Mouse (Mus musculus) right cerebral cortex, postnatal 10 days (tissue): ENCODE results near the gene Upb1.
A peak's percentile ranks its signal among the peaks of the same experiment; 100 is the strongest.

Experiments used
- DNase-seq, 2 experiments: peaks; one replicate each; pipeline ENCODE4 v3.0.0; 2021; ENCODE audit warnings: low spot score in 2 of 2

Gene Upb1

GRCm38 (mm10) chr10:75424498-75424901 is 23.6 kb downstream of the Upb1 start:
- DNase-seq, result no peak

GRCm38 (mm10) chr10:75428049-75429003 is 27.4 kb downstream of the Upb1 start:
- no peak for DNase-seq

GRCm38 (mm10) chr10:75429004-75429380 is 28.1 kb downstream of the Upb1 start:
- DNase-seq, result no peak

DNA sequence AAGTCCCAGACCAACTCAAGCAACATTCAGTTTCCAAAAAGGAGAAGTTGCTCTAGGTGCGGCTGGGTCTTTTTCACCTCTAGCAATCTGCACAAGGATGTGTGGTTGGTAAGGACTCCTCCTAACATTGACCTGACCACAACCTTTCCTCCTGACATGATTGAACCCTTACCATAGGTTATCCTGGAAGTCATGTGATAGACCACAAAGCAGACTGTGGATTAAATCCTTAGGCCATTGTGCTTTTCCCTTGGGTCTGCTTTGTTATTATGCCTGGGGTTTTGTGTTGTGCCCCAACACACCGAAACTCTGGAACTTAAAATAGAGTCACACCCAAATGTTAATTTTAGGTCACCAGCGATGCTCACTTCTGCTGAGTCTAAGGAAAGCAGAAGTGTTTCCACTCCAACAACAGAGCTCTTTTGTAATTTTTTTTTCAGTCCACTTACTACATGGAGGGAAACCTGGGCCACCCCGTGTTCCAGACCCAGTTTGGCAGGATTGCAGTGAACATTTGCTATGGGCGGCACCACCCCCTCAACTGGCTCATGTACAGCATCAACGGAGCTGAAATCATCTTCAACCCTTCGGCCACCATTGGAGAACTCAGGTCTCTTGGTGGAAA is 28.7 kb downstream of the Upb1 start:
- no peak for DNase-seq

- no peak for DNase-seq
These were observed 29.2 kb downstream of the Upb1 start for GRCm38 (mm10) chr10:75430147-75430537.

- no peak for DNase-seq
These were observed 29.7 kb downstream of the Upb1 start for GRCm38 (mm10) chr10:75430633-75431032.

DNA sequence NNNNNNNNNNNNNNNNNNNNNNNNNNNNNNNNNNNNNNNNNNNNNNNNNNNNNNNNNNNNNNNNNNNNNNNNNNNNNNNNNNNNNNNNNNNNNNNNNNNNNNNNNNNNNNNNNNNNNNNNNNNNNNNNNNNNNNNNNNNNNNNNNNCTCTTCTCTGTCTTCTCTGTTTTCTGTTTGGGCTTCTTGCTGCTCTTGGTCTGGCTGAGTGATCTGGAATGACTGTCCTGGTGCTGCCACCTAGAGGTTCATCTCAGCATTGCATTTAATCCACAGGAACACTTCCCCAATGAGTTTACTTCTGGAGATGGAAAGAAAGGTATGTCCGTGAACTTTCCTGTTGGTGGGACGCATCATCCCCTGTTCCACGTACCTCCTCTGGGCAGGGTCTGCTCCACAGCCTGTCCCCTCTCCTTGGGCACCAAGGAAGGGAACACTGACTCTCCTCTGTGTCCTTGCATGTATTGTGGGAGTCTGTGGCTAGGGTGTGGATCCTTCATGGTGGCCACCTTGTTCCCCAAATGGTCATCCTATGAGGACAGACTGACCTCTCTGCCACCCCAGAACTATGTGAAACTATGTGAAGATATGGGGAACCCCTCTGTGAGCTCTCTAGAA is 35.8 kb downstream of the Upb1 start:
- DNase-seq, result peak; percentile 89 to 92

GRCm38 (mm10) chr10:75437284-75437683 is 36.4 kb downstream of the Upb1 start:
- DNase-seq, result peak in 1 of 2 experiments; percentile 31

GRCm38 (mm10) chr10:75438132-75438810 is 37.4 kb downstream of the Upb1 start:
- peak; percentile 73 to 81 for DNase-seq

DNA sequence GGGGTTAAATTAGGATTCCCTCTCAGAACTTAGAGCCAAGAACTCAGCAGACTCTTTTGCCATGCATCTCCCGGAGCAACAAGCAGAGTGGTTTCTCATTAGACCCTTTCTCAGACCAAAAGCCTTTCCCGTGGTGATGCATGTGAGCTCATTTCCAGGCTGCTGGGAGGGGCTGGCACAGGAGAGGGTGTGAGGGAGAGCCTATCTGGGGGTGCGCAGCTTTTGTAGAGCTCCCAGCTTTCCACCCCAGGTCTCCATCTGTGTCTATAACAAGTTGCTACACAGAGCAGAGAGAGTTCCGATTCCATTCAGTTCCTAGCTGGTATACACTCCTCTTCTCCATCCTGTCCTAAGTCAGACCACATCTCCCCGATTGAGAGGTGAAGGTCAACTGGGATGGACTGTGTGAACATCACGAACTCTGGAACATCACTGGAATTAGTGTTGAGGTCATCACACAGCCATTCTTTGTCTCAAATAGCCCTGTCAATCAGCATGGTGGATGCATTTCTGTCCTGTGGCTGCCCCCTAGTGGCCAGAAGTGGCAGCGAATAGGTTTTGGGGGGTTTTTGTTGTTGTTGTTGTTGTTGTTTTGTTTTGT is 38.4 kb downstream of the Upb1 start:
- peak; percentile 54 to 61 for DNase-seq

- DNase-seq, result no peak
These were observed 39.8 kb downstream of the Upb1 start for GRCm38 (mm10) chr10:75440756-75441155.

GRCm38 (mm10) chr10:75441800-75442199 is 40.9 kb downstream of the Upb1 start:
- no peak for DNase-seq

- DNase-seq, result no peak
These were observed 42.1 kb downstream of the Upb1 start for GRCm38 (mm10) chr10:75443017-75443416.

DNA sequence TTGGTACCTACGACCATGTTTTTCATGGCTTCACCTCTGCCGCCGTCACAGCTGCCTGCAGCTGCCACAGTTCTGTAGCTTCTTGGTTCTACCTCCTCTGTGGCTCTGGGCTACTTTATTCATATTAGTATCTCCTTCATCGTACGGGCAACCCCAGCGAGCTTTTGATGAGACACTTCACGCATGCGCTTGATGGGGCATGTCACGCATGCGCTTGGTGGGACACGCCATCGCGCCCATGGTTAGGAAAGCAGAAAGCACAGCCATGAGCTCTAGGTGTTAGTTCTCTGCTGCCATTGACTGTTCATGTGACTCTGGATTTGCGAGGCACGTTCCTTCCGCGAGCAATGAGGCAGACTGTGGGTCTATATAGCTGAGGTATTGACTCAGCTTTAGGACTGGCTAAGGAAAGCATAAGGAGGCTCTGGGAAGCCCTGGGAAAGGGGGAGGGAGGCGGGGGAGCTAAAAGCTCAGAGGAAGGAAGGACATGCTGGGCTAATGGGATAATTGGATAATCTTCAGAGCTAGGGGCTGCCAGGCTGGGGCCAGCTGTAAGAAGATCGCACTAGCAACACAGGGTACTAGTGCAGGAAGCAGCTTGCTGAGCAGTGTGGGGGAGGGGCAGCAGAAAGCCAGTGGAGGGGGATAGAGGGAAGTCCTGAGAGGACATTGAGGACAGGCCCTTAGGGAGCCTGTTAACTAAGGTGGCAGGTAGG is 43.4 kb downstream of the Upb1 start:
- no peak for DNase-seq

DNA sequence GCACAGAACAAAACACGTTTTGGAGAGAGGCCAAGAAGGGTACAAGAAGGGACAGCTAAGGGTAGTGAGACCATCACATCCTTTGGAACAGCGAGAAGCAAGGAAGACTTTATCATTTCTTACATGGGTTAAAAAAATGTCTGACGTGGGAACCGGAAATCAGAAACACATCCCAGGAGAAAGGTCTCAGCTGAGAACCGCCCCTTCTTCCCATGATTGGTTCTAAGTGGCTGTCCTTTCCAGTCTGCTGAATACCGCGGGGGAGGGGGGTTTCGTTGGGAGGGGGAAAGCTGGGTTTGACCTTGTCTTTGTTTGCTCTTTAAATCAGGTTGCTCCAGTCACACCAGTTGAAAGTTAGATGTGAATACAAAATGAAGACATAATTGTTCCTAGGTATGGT is 44.1 kb downstream of the Upb1 start:
- no peak for DNase-seq

- no peak for DNase-seq
These were observed 45.7 kb downstream of the Upb1 start for GRCm38 (mm10) chr10:75446501-75447083.

GRCm38 (mm10) chr10:75447489-75447888 is 46.6 kb downstream of the Upb1 start:
- no peak for DNase-seq

GRCm38 (mm10) chr10:75448806-75449420 is 48.0 kb downstream of the Upb1 start:
- DNase-seq, result no peak

DNA sequence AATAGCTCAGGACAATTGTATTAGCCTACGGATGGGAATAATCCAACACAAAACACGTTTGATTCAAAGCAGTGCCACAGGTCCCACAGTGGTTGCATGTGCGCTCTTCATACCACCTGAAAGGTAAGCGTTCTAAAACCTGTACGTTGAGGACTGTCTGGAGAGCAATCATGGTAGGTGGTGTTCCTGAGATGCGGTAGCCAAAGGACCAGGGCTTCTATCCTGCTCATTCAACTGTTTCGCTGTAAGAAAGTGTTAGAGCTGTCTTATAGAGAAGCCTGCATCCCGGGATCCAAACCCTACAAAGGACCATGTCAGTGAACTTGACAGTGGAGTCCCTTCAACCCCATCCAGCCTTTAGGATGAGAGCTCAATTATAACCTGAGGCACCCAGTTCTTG is 49.4 kb downstream of the Upb1 start:
- no peak for DNase-seq
